Mouse (Mus musculus) kidney, embryonic 14.5 days (tissue): Measurements from ENCODE around the gene Gm44973. TPM values are rescaled to one million over a fixed set of nuclear protein-coding genes. Genes with fewer than 3 reads are reported as not detected.

ENCODE experiments used
- ATAC-seq: fragments of 200-750 bp; cut with Nextera tagmentation; 2 replicates; pipeline ENCODE4 v1.8.0; 2017; ENCODE audit warnings: moderate number of reproducible peaks, mild to moderate bottlenecking, moderate TSS enrichment, moderate library complexity; ENCODE audit not compliant: low FRiP score, low TSS enrichment
- H3K27ac ChIP-seq: fragments of 300-500 bp; sonication (generic); 2 replicates; pipeline ENCODE4 v1.5.1; 2014; ENCODE audit warnings: low read depth, mild to moderate bottlenecking, low read length, moderate library complexity, mixed read lengths
- H3K27me3 ChIP-seq: fragments of 300-500 bp; sonication (generic); 2 replicates; pipeline ENCODE4 v1.6.1; 2014; ENCODE audit warnings: mild to moderate bottlenecking, low read length; ENCODE audit not compliant: control insufficient read depth, insufficient read depth
- H3K36me3 ChIP-seq: fragments of 300-500 bp; sonication (generic); 2 replicates; pipeline ENCODE4 v1.6.1; 2014; ENCODE audit warnings: low read length, mixed read lengths; ENCODE audit not compliant: control insufficient read depth, insufficient read depth
- H3K4me1 ChIP-seq: fragments of 300-500 bp; sonication (generic); 2 replicates; pipeline ENCODE4 v1.6.1; 2014; ENCODE audit warnings: low read length, mixed read lengths; ENCODE audit not compliant: control insufficient read depth, insufficient read depth
- H3K4me2 ChIP-seq: fragments of 300-500 bp; sonication (generic); replicated peaks from 2 replicates; pipeline ENCODE4 v1.6.1; 2014; ENCODE audit warnings: low read depth, mild to moderate bottlenecking, low read length
- H3K4me3 ChIP-seq: fragments of 300-500 bp; sonication (generic); 2 replicates; pipeline ENCODE4 v1.5.1; 2014; ENCODE audit warnings: mild to moderate bottlenecking, low read length
- H3K9ac ChIP-seq: fragments of 300-500 bp; sonication (generic); 2 replicates; pipeline ENCODE4 v1.6.1; 2014; ENCODE audit warnings: low read depth, mild to moderate bottlenecking, low read length, moderate library complexity
- H3K9me3 ChIP-seq: fragments of 300-500 bp; sonication (generic); 2 replicates; pipeline ENCODE4 v1.6.1; 2016; ENCODE audit warnings: low read length; ENCODE audit not compliant: control insufficient read depth
- WGBS: fragments of 180-500 bp; shearing (Covaris S2); extraction: QIAGEN DNeasy Blood & Tissue Kit; methylation state at CpG from one replicate; pipeline ENCODE4 v1.1.7; 2014; 5-methylcytosine and 5-hydroxymethylcytosine counted together
- polyA plus RNA-seq: library from polyadenylated mRNA; unstranded; fragments of >200 nt; fragmentation: Nextera tagmentation; extraction: Ambion mirVana; gene quantifications from 2 replicates; pipeline ENCODE4 v1.2.1, GENCODE M21; 2014

The Gm44973 gene
- polyA plus RNA-seq, 1 experiment from 2014 or later, result 3.4 TPM

- Histone ChIP-seq H3K4me2 (peak overlapping the region; percentile 66), H3K4me3 (peak overlapping the region; percentile 88), H3K27ac (peak overlapping the region; percentile 96), H3K36me3 (peaks cover 34% of the 10 kb centered on the region), H3K9ac (peak overlapping the region; percentile 82), H3K9me3 (no peaks in the 10 kb centered on the region), H3K27me3 (no peaks in the 10 kb centered on the region), H3K4me1 (peaks cover 4% of the 10 kb centered on the region; the same call in 1 of the 2 replicates)
- 1% methylated on average over 9 of the region's 15 CpGs for WGBS
- ATAC-seq, result 0 out of 2 replicates have a peak, but pooled peaks have one; percentile 3
Measured at GRCm38 (mm10) chr7:5020685-5021084, 5.4 kb downstream of the Gm44973 start.

GRCm38 (mm10) chr7:5021197-5021596, 5.9 kb downstream of the Gm44973 start:
- peak overlapping the region; percentile 96; the same call in 1 of the 2 replicates for H3K27ac ChIP-seq
- peak overlapping the region; percentile 88 for H3K4me3 ChIP-seq
- peak overlapping the region; percentile 66 for H3K4me2 ChIP-seq
- peak overlapping the region; percentile 82 for H3K9ac ChIP-seq
- WGBS, result 52% methylated on average over 5 of the region's 5 CpGs
- H3K27me3 ChIP-seq, result no peaks in the 10 kb centered on the region
- H3K9me3 ChIP-seq, result no peaks in the 10 kb centered on the region
- ATAC-seq, result no peak
- H3K36me3 ChIP-seq, result peaks cover 38% of the 10 kb centered on the region
- H3K4me1 ChIP-seq, result peaks cover 4% of the 10 kb centered on the region; the same call in 1 of the 2 replicates

DNA sequence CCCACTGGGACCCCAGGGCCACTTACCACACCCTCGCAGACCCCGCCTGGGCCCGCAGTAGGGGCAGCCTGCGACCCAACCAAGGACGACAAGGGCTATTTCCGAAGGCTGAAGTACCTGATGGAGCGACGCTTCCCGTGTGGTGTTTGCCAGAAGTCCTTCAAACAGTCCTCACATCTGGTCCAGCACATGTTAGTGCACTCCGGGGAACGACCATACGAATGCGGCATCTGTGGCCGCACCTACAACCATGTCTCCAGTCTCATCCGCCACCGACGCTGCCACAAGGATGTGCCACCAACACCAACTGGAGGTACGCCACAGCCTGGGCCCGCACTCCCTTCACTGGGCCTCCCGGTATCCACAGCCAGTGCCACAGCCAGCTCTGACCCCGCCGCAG, 14.2 kb downstream of the Gm44973 start:
- no peak overlapping the region for H3K27ac ChIP-seq
- ATAC-seq, result no peak
- H3K4me3 ChIP-seq, result no peak overlapping the region
- 95% methylated on average over 22 of the region's 22 CpGs for WGBS
- peaks cover 84% of the 10 kb centered on the region for H3K36me3 ChIP-seq
- H3K4me1 ChIP-seq, result no peaks in the 10 kb centered on the region
- no peak overlapping the region for H3K4me2 ChIP-seq
- H3K9me3 ChIP-seq, result peaks cover 41% of the 10 kb centered on the region
- no peak overlapping the region for H3K9ac ChIP-seq
- H3K27me3 ChIP-seq, result no peaks in the 10 kb centered on the region

GRCm38 (mm10) chr7:5029946-5030345, 14.7 kb downstream of the Gm44973 start:
- H3K9me3 ChIP-seq, result peaks cover 41% of the 10 kb centered on the region
- H3K4me3 ChIP-seq, result no peak overlapping the region
- no peak overlapping the region for H3K27ac ChIP-seq
- 91% methylated on average over 21 of the region's 21 CpGs for WGBS
- H3K4me1 ChIP-seq, result no peaks in the 10 kb centered on the region
- no peak for ATAC-seq
- H3K36me3 ChIP-seq, result peaks cover 83% of the 10 kb centered on the region
- no peaks in the 10 kb centered on the region for H3K27me3 ChIP-seq
- H3K9ac ChIP-seq, result no peak overlapping the region
- no peak overlapping the region for H3K4me2 ChIP-seq

DNA sequence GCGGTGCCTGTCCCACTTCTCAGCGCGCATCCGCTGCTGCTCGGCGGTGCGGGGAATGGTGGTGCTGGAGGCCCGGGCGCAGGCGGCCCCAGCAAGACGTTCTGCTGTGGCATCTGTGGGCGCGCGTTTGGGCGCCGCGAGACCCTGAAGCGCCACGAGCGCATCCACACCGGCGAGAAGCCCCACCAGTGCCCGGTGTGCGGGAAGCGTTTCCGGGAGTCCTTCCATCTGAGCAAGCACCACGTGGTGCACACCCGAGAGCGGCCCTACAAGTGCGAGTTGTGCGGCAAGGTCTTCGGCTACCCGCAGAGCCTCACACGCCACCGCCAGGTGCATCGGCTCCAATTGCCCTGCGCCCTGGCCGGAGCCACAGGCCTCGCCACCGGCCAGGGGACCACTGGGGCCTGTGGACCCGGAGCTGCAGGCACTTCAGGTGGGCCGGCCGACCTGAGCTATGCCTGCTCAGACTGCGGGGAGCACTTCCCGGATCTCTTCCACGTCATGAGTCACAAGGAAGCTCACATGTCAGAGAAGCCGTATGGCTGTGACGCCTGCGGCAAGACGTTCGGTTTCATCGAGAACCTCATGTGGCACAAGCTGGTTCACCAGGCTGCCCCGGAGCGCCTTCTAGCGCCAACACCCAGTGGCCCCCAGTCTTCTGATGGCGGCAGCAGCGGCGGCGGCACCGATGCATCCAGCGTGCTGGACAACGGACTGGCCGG, 15.4 kb downstream of the Gm44973 start:
- H3K4me3 ChIP-seq, result no peak overlapping the region; the same call in none of the 2 replicates
- no peak overlapping the region for H3K27ac ChIP-seq
- H3K4me2 ChIP-seq, result no peak overlapping the region
- H3K9me3 ChIP-seq, result peaks cover 41% of the 10 kb centered on the region
- H3K4me1 ChIP-seq, result no peaks in the 10 kb centered on the region
- H3K9ac ChIP-seq, result no peak overlapping the region
- no peak for ATAC-seq
- WGBS, result 87% methylated on average over 63 of the region's 63 CpGs
- H3K27me3 ChIP-seq, result no peaks in the 10 kb centered on the region
- H3K36me3 ChIP-seq, result peaks cover 90% of the 10 kb centered on the region

DNA sequence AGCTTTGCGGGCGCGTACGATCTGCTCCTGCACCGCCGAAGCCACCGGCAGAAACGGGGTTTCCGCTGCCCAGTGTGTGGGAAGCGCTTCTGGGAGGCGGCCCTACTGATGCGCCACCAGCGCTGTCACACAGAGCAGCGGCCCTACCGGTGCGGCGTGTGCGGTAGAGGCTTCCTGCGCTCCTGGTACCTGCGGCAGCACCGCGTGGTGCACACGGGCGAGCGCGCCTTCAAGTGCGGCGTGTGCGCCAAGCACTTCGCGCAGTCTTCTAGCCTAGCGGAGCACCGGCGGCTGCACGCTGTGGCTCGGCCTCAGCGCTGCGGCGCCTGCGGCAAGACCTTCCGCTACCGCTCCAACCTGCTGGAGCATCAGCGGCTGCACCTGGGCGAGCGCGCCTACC, 16.2 kb downstream of the Gm44973 start:
- no peak overlapping the region for H3K27ac ChIP-seq
- H3K4me1 ChIP-seq, result no peaks in the 10 kb centered on the region
- H3K9me3 ChIP-seq, result peaks cover 44% of the 10 kb centered on the region
- no peaks in the 10 kb centered on the region for H3K27me3 ChIP-seq
- WGBS, result 84% methylated on average over 46 of the region's 46 CpGs
- H3K9ac ChIP-seq, result no peak overlapping the region
- peaks cover 87% of the 10 kb centered on the region for H3K36me3 ChIP-seq
- 0 out of 2 replicates have a peak overlapping the region, but pooled peaks have one; percentile 9 for H3K4me3 ChIP-seq
- no peak overlapping the region for H3K4me2 ChIP-seq
- no peak for ATAC-seq

DNA sequence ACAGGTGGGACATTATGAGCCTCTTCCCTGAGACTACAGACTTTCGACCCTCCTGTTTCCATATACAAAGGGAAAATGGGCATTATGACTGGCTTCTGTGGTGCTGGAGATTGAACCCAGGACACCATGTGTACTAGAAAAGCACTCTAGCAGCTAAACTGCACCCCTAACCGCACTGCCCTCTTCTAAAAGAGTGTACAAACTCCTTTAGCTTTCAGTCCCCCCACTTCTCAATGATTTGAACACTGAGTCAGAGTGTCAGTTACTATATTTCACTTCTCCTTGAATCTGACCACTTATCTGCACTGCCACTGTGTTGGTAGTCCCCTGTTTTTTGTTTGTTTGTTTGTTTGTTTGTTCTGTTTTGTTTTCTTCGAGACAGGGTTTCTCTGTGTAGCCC, 18.5 kb downstream of the Gm44973 start, which contains the start of gene 4632433K11Rik:
Gene 4632433K11Rik, plus strand, starts transcription at position 301 of the 400 bp plus-strand sequence.
- no peaks in the 10 kb centered on the region for H3K27me3 ChIP-seq
- no peak within 1 kb of the TSS for H3K27ac ChIP-seq
- H3K4me1 ChIP-seq, result no peaks in the 10 kb centered on the region
- no peak within 1 kb of the TSS for H3K4me2 ChIP-seq
- H3K36me3 ChIP-seq, result peaks cover 71% of the 10 kb centered on the region
- H3K9me3 ChIP-seq, result peaks cover 43% of the 10 kb centered on the region
- no peak for ATAC-seq
- no peak within 1 kb of the TSS for H3K9ac ChIP-seq
- WGBS, result 87% methylated on average over 3 of the region's 3 CpGs
- no peak within 1 kb of the TSS for H3K4me3 ChIP-seq

DNA sequence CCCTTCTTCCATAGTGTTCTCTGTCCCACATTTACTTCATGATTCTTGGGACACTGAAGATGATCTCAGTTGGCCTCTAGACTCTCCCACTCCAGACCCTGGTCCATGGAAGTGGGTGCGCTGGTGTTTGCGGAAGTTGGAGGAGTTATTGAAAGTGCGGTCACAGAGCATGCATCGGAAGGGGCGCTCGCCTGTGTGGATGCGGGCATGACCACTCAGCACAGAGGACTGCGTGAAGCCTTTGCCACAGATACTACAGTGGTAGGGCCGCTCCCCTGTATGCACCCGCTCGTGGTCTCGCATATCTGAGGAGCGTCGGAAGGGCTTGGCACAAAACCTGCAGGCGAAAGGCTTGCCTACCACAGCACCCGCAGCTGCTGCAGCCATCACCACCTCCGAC, 20.3 kb downstream of the Gm44973 start:
- H3K4me2 ChIP-seq, result no peak overlapping the region
- no peaks in the 10 kb centered on the region for H3K4me1 ChIP-seq
- H3K27me3 ChIP-seq, result no peaks in the 10 kb centered on the region
- 96% methylated on average over 17 of the region's 17 CpGs for WGBS
- ATAC-seq, result no peak
- peaks cover 24% of the 10 kb centered on the region for H3K9me3 ChIP-seq
- H3K4me3 ChIP-seq, result no peak overlapping the region
- no peak overlapping the region for H3K27ac ChIP-seq
- no peak overlapping the region for H3K9ac ChIP-seq
- H3K36me3 ChIP-seq, result peaks cover 53% of the 10 kb centered on the region

GRCm38 (mm10) chr7:5036136-5036535, 20.8 kb downstream of the Gm44973 start:
- Histone ChIP-seq H3K4me1 (no peaks in the 10 kb centered on the region), H3K9me3 (peaks cover 19% of the 10 kb centered on the region), H3K36me3 (peaks cover 47% of the 10 kb centered on the region), H3K4me2 (no peak overlapping the region), H3K27me3 (no peaks in the 10 kb centered on the region), H3K9ac (no peak overlapping the region), H3K27ac (no peak overlapping the region), H3K4me3 (no peak overlapping the region)
- ATAC-seq, result no peak
- 93% methylated on average over 9 of the region's 9 CpGs for WGBS
